ENCODE assay signal across 12 mouse cellular contexts in the genomic region with DNA sequence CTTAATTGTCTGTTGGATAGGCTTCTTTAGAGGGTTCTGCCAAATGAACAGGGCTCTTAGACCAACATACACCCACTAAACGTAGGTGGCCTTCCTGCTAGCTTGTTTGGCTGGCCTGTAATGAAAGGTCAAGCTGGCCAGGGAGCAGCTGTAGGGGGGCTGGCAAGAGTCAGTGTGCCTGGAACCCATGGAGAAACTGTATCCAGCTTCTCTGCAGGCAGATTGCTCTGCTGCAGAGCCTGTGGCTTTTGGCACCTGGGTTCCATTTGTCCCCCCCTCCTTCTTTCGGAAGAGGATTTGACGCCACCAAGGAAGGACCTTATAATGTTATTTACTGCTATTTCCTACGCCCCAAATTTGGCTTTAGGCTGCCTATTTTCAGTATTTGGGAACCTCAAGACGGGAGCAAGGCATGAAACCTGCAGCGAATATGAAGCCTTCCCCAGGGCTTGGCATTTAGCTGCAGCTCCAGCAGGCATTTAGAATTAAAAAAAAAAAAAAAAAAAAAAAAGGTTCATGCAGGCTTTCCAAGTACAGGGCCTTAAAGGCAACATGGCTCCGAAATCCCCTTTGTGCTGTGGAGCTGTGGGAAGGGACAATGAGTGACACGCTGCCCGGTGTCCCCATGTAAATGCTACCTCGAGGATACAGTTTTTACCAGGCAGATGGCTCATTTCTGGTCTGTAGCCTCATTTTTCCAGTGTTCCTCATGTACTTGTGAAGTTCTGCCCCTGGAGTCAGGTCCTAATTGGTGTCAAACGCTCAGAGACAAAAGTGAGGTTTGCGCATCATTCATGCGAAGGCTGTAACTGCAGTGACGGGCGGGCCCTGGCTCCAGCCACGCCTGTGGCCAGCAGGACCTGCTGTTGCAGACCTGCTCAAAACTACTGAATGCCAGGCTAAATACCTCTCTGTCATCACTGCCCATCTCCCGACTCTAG.
A peak's percentile ranks its signal among the peaks of the same experiment; 100 is the strongest.
DNase-seq lines count a peak whose midpoint lies in the region; ATAC-seq and TF ChIP-seq lines count a peak whose summit lies in the region.
"Had no signal": no experiment of that assay in that cellular context is flagged by ENCODE, and none has a peak within 500 bp of the region (broad histone marks: within the 10 kb centered on the region; RNA-seq: fewer than 3 reads in every experiment).

No protein-coding gene starts in this region.

- peak overlapping the region; percentile 4; the same call in 1 of the 2 replicates for H3K9ac ChIP-seq in liver, embryonic 13.5 days
- H3K9ac ChIP-seq in liver, embryonic 11.5 days (ENCODE audit: low read depth, low read length), result no peak overlapping the region
- no peak overlapping the region for H3K9ac ChIP-seq in midbrain, postnatal 0 days (replicated peaks; ENCODE audit: low read length, poor library complexity, severe bottlenecking)

- 0 out of 2 replicates have a peak overlapping the region, but pooled peaks have one; percentile 73 for H3K27ac ChIP-seq in liver, embryonic 13.5 days
- no peak overlapping the region for H3K27ac ChIP-seq in liver, embryonic 11.5 days (ENCODE audit: low read depth, low read length)
- peak overlapping the region; percentile 76 for H3K27ac ChIP-seq in embryonic facial prominence, embryonic 10.5 days (replicated peaks)
- H3K27ac ChIP-seq in hindbrain, embryonic 10.5 days, result peak overlapping the region; percentile 80
- H3K27ac ChIP-seq in midbrain, postnatal 0 days (ENCODE audit: low read depth, low read length), result peak overlapping the region; percentile 71

- ATAC-seq in liver, embryonic 13.5 days (ENCODE audit: low read depth), result no peak
- no peak for ATAC-seq in liver, embryonic 11.5 days (replicated peaks; ENCODE audit: low FRiP score)
- ATAC-seq in midbrain, postnatal 0 days (ENCODE audit: low FRiP score), result peak; percentile 13; the same call in 1 of the 2 replicates
- ATAC-seq: Patski had no signal

- intact Hi-C loops in left cerebral cortex, postnatal 10 days (cut with DNase I), result no loop called here

- H3K4me2 ChIP-seq in liver, embryonic 13.5 days, result no peak overlapping the region
- H3K4me2 ChIP-seq in liver, embryonic 11.5 days, result no peak overlapping the region
- no peak overlapping the region for H3K4me2 ChIP-seq in midbrain, postnatal 0 days (ENCODE audit: low read depth, low read length, poor library complexity, severe bottlenecking)

- no peaks in the 10 kb centered on the region for H3K27me3 ChIP-seq in liver, embryonic 13.5 days
- no peaks in the 10 kb centered on the region for H3K27me3 ChIP-seq in liver, embryonic 11.5 days (replicated peaks; ENCODE audit: control insufficient read depth, insufficient read depth, low read length)
- H3K27me3 ChIP-seq in embryonic facial prominence, embryonic 10.5 days (replicated peaks; ENCODE audit: low read depth, poor library complexity, severe bottlenecking), result no peaks in the 10 kb centered on the region
- no peaks in the 10 kb centered on the region for H3K27me3 ChIP-seq in hindbrain, embryonic 10.5 days (ENCODE audit: insufficient read depth, poor library complexity, severe bottlenecking)
- no peaks in the 10 kb centered on the region for H3K27me3 ChIP-seq in midbrain, postnatal 0 days (ENCODE audit: insufficient read depth, low read length)
- H3K27me3 ChIP-seq: megakaryocyte, embryonic 14.5 days; Patski had no signal

- H3K4me1 ChIP-seq in liver, embryonic 13.5 days (replicated peaks), result peaks cover 60% of the 10 kb centered on the region
- peaks cover 31% of the 10 kb centered on the region for H3K4me1 ChIP-seq in liver, embryonic 11.5 days (replicated peaks; ENCODE audit: control insufficient read depth, insufficient read depth, low read length)
- H3K4me1 ChIP-seq in embryonic facial prominence, embryonic 10.5 days, result peaks cover 58% of the 10 kb centered on the region
- peaks cover 33% of the 10 kb centered on the region for H3K4me1 ChIP-seq in hindbrain, embryonic 10.5 days (replicated peaks)
- peaks cover 13% of the 10 kb centered on the region; the same call in 1 of the 2 replicates for H3K4me1 ChIP-seq in midbrain, postnatal 0 days (ENCODE audit: insufficient read depth, low read length)

- no peak for DNase-seq in liver, embryonic 13.5 days
- DNase-seq in liver, embryonic 11.5 days (ENCODE audit: low spot score), result no peak
- DNase-seq in embryonic facial prominence, embryonic 10.5 days (ENCODE audit: low spot score), result no peak
- DNase-seq in hindbrain, embryonic 10.5 days (ENCODE audit: low spot score), result no peak
- DNase-seq in midbrain, postnatal 0 days (ENCODE audit: low spot score), result peak; percentile 60
- DNase-seq in left cerebral cortex, postnatal 10 days (ENCODE audit: extremely low spot score in 1 of 2, low spot score in 2 of 2), result no peak
- DNase-seq in urinary bladder, adult 2 months (ENCODE audit: low spot score), result no peak
- DNase-seq in spleen, adult 18-20 months, result no peak
- DNase-seq: kidney, postnatal 25 days; thymus, postnatal 25 days had no signal

- no peaks in the 10 kb centered on the region for H3K9me3 ChIP-seq in liver, embryonic 13.5 days (replicated peaks)
- no peaks in the 10 kb centered on the region for H3K9me3 ChIP-seq in liver, embryonic 11.5 days (ENCODE audit: control insufficient read depth, low read length)
- H3K9me3 ChIP-seq in embryonic facial prominence, embryonic 10.5 days, result no peaks in the 10 kb centered on the region
- H3K9me3 ChIP-seq in hindbrain, embryonic 10.5 days, result no peaks in the 10 kb centered on the region
- no peaks in the 10 kb centered on the region for H3K9me3 ChIP-seq in midbrain, postnatal 0 days (ENCODE audit: low read length)

- no peaks in the 10 kb centered on the region for H3K36me3 ChIP-seq in liver, embryonic 13.5 days
- H3K36me3 ChIP-seq in liver, embryonic 11.5 days (ENCODE audit: control insufficient read depth, insufficient read depth, low read length), result no peaks in the 10 kb centered on the region
- no peaks in the 10 kb centered on the region for H3K36me3 ChIP-seq in embryonic facial prominence, embryonic 10.5 days (replicated peaks)
- H3K36me3 ChIP-seq in hindbrain, embryonic 10.5 days, result no peaks in the 10 kb centered on the region
- no peaks in the 10 kb centered on the region for H3K36me3 ChIP-seq in midbrain, postnatal 0 days (ENCODE audit: insufficient read depth, low read length)

- no peak for TF ChIP-seq CTCF in midbrain, postnatal 0 days (IDR thresholded peaks at IDR 0.05)

- WGBS in liver, embryonic 13.5 days (ENCODE audit: insufficient replicate concordance), result 78% methylated on average over 17 of the region's 17 CpGs
- WGBS in liver, embryonic 11.5 days, result 84% methylated on average over 17 of the region's 17 CpGs
- 70% methylated on average over 17 of the region's 17 CpGs for WGBS in embryonic facial prominence, embryonic 10.5 days
- 72% methylated on average over 17 of the region's 17 CpGs for WGBS in hindbrain, embryonic 10.5 days
- WGBS in midbrain, postnatal 0 days, result 52% methylated on average over 17 of the region's 17 CpGs

- H3K4me3 ChIP-seq in liver, embryonic 13.5 days (replicated peaks), result no peak overlapping the region
- H3K4me3 ChIP-seq in liver, embryonic 11.5 days (ENCODE audit: low read depth, low read length), result no peak overlapping the region
- H3K4me3 ChIP-seq in embryonic facial prominence, embryonic 10.5 days, result no peak overlapping the region
- H3K4me3 ChIP-seq in hindbrain, embryonic 10.5 days, result no peak overlapping the region
- H3K4me3 ChIP-seq in midbrain, postnatal 0 days (ENCODE audit: low read depth, low read length), result no peak overlapping the region
- H3K4me3 ChIP-seq: megakaryocyte, embryonic 14.5 days had no signal
